ENCODE assay signal across 24 mouse cellular contexts in the genomic region with DNA sequence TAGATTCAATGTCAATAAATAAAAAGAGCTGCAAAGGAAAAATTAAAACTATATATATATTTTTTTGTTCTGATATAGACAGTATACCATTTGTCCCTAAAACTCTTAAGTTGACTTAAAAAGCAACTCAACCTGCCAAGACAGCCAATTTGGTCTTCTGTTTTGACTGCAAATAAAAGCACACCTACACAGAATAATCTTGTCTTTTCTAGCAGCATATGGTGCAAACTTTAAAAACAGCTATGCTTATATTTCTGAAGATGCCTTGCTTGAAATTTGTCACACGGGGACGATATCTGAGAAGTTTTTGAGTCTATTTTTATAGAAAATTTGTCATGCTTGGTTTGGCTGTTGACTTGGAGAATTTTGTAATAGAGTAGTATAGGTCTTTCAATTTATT. TPM values are rescaled to one million over a fixed set of nuclear protein-coding genes. Genes with fewer than 3 reads are reported as not detected.
DNase-seq lines count a peak whose midpoint lies in the region; ATAC-seq lines count a peak whose summit lies in the region.
"Had no signal": no experiment of that assay in that cellular context is flagged by ENCODE, and none has a peak within 500 bp of the region (broad histone marks: within the 10 kb centered on the region; RNA-seq: fewer than 3 reads in every experiment).

No protein-coding gene starts in this region.

- DNase-seq in frontal cortex, postnatal 10 days (ENCODE audit: low spot score in 2 of 2) = no peak
- DNase-seq in left cerebral cortex, adult 9 months (ENCODE audit: low spot score in 2 of 2) = peak; percentile 9 to 11
- DNase-seq in left cerebral cortex, adult 8-10 months (ENCODE audit: low spot score in 2 of 2) = no peak
- no peak for DNase-seq in heart, postnatal 36 days
- DNase-seq: adrenal gland, adult 8-10 months; adrenal gland, postnatal 14 days; adrenal gland, postnatal 36 days; B cell, adult 2 months; cerebellum, adult 11 months; cerebellum, adult 18-20 months; cerebellum, adult 8-10 months; cerebellum, adult 9-11 months; cerebellum, postnatal 14 days; cerebellum, postnatal 36 days; embryo, embryonic 11 days had no signal

- intact Hi-C loops in heart, postnatal 36 days (cut with DNase I) = no loop called here

- peak; percentile 64 for ATAC-seq in frontal cortex, adult (ENCODE audit: low TSS enrichment)
- ATAC-seq: activated CD4-positive, CD25-positive, alpha-beta regulatory T cell, adult 4 months; CD4-positive, CD25-positive, alpha-beta regulatory T cell, adult 4 months; forebrain, embryonic 14.5 days; forebrain, embryonic 16.5 days; Patski had no signal

RNA-seq across cellular contexts. Expression of gene Hoxd1, which starts 11.6 kb away (rescaled TPM):
- under 1 TPM in 2 of 4 experiments, not detected in 2; 0.18 to 0.19 TPM for total RNA-seq in left cerebral cortex, adult 8-10 months (2022)
- not detected for total RNA-seq in heart, postnatal 36 days (2021)
- total RNA-seq: adrenal gland, adult 18-20 months; adrenal gland, adult 8-10 months; adrenal gland, postnatal 14 days; adrenal gland, postnatal 36 days; CH12.LX; common myeloid progenitor, adult 5-6 weeks had no signal

RNA-seq across cellular contexts. Expression of gene Gm28230, which starts 47.8 kb away (rescaled TPM):
- total RNA-seq in left cerebral cortex, adult 8-10 months (2022) = not detected
- not detected for total RNA-seq in heart, postnatal 36 days (2021)
- total RNA-seq: common myeloid progenitor, adult 5-6 weeks had no signal

RNA-seq across cellular contexts. Expression of gene Mtx2, which starts 51.2 kb away (rescaled TPM):
- total RNA-seq in left cerebral cortex, adult 8-10 months (2022) = 10 to 100 TPM; 37.7 to 46.0 (median 41.5) TPM
- 100 to 1,000 TPM; 115 to 121 TPM for total RNA-seq in heart, postnatal 36 days (2021)

Comparison
In these comparisons a context has a peak if more than half of its experiments do, and no peak if none do; other contexts are left out.
1. DNase-seq: peak in left cerebral cortex, adult 9 months (2 of 2); none in frontal cortex, postnatal 10 days (0 of 2), left cerebral cortex, adult 8-10 months (0 of 2) and heart, postnatal 36 days (0 of 2).